Mouse (Mus musculus) midbrain, embryonic 14.5 days (tissue): ENCODE results near the gene Ptgir. TPM values are rescaled to one million over a fixed set of nuclear protein-coding genes. Genes with fewer than 3 reads are reported as not detected.

Experiments
- ATAC-seq: fragments of 200-750 bp; cut with Nextera tagmentation; 2 replicates; pipeline ENCODE4 v1.8.0; 2017; ENCODE audit warnings: moderate number of reproducible peaks, moderate library complexity; ENCODE audit not compliant: low FRiP score, low TSS enrichment
- DNase-seq: peaks from one replicate; pipeline ENCODE4 v3.0.0-alpha.2; 2015
- H3K27ac ChIP-seq: fragments of 300-500 bp; sonication (generic); replicated peaks from 2 replicates; pipeline ENCODE4 v1.5.1; 2014; ENCODE audit warnings: mild to moderate bottlenecking, low read depth, low read length, moderate library complexity
- H3K27me3 ChIP-seq: fragments of 300-500 bp; sonication (generic); 2 replicates; pipeline ENCODE4 v1.6.1; 2014; ENCODE audit warnings: low read length, control low read depth, mixed read lengths; ENCODE audit not compliant: control insufficient read depth, insufficient read depth
- H3K36me3 ChIP-seq: fragments of 300-500 bp; sonication (generic); 2 replicates; pipeline ENCODE4 v1.6.1; 2014; ENCODE audit warnings: low read length, control low read depth; ENCODE audit not compliant: control insufficient read depth, insufficient read depth
- H3K4me1 ChIP-seq: fragments of 300-500 bp; sonication (generic); 2 replicates; pipeline ENCODE4 v1.6.1; 2014; ENCODE audit warnings: mild to moderate bottlenecking, antibody characterized with exemption, low read length, control low read depth; ENCODE audit not compliant: control insufficient read depth, insufficient read depth
- H3K4me2 ChIP-seq: fragments of 300-500 bp; sonication (generic); 2 replicates; pipeline ENCODE4 v1.6.1; 2014; ENCODE audit warnings: mild to moderate bottlenecking, low read length, moderate library complexity
- H3K4me3 ChIP-seq: fragments of 300-500 bp; sonication (generic); replicated peaks from 2 replicates; pipeline ENCODE4 v1.5.1; 2014; ENCODE audit warnings: low read depth, low read length
- H3K9ac ChIP-seq: fragments of 300-500 bp; sonication (generic); replicated peaks from 2 replicates; pipeline ENCODE4 v1.6.1; 2014; ENCODE audit warnings: mild to moderate bottlenecking, low read length, moderate library complexity
- H3K9me3 ChIP-seq: fragments of 300-500 bp; sonication (generic); 2 replicates; pipeline ENCODE4 v1.6.1; 2016; ENCODE audit warnings: low read length, control low read depth, mixed read lengths; ENCODE audit not compliant: control insufficient read depth
- WGBS: fragments of 180-500 bp; shearing (Covaris S2); extraction: QIAGEN DNeasy Blood & Tissue Kit; methylation state at CpG from one replicate; pipeline ENCODE4 v1.1.7; 2014; 5-methylcytosine and 5-hydroxymethylcytosine counted together
- polyA plus RNA-seq: library from polyadenylated mRNA; unstranded; fragments of >200 nt; fragmentation: Nextera tagmentation; extraction: Ambion mirVana; gene quantifications from 2 replicates; pipeline ENCODE4 v1.2.1, GENCODE M21; 2014

The Ptgir gene
- polyA plus RNA-seq, 1 experiment from 2014 or later = 0.16 TPM

- Histone ChIP-seq H3K9me3 (no peaks in the 10 kb centered on the region), H3K27ac (no peak overlapping the region), H3K4me3 (no peak overlapping the region), H3K36me3 (no peaks in the 10 kb centered on the region), H3K9ac (no peak overlapping the region), H3K4me2 (no peak overlapping the region), H3K4me1 (peaks cover 4% of the 10 kb centered on the region; the same call in 1 of the 2 replicates), H3K27me3 (no peaks in the 10 kb centered on the region)
- WGBS = 80% methylated on average over 7 of the region's 7 CpGs
- no peak for ATAC-seq
- no peak for DNase-seq
Measured at GRCm38 (mm10) chr7:16907842-16908241, 1.6 kb downstream of the Ptgir start.

- 54% methylated on average over 11 of the region's 11 CpGs for WGBS
- H3K4me3 ChIP-seq = no peak overlapping the region
- H3K27ac ChIP-seq = no peak overlapping the region
- no peak overlapping the region for H3K4me2 ChIP-seq
- peaks cover 4% of the 10 kb centered on the region; the same call in 1 of the 2 replicates for H3K4me1 ChIP-seq
- H3K9ac ChIP-seq = no peak overlapping the region
- peaks cover 5% of the 10 kb centered on the region; the same call in 1 of the 2 replicates for H3K36me3 ChIP-seq
- DNase-seq (no peak), ATAC-seq (no peak)
- no peaks in the 10 kb centered on the region for H3K27me3 ChIP-seq
- H3K9me3 ChIP-seq = no peaks in the 10 kb centered on the region
Measured at GRCm38 (mm10) chr7:16908367-16908766, 2.1 kb downstream of the Ptgir start.

- 78% methylated on average over 11 of the region's 11 CpGs for WGBS
- no peak overlapping the region for H3K4me3 ChIP-seq
- H3K27ac ChIP-seq = no peak overlapping the region
- no peak overlapping the region for H3K4me2 ChIP-seq
- peaks cover 4% of the 10 kb centered on the region; the same call in 1 of the 2 replicates for H3K4me1 ChIP-seq
- no peaks in the 10 kb centered on the region for H3K9me3 ChIP-seq
- ATAC-seq (no peak), DNase-seq (no peak)
- peaks cover 7% of the 10 kb centered on the region for H3K36me3 ChIP-seq
- H3K27me3 ChIP-seq = no peaks in the 10 kb centered on the region
- H3K9ac ChIP-seq = no peak overlapping the region
Measured at GRCm38 (mm10) chr7:16908859-16909258, 2.6 kb downstream of the Ptgir start.

- ATAC-seq = no peak
- no peaks in the 10 kb centered on the region for H3K27me3 ChIP-seq
- peaks cover 17% of the 10 kb centered on the region for H3K36me3 ChIP-seq
- H3K9ac ChIP-seq = no peak overlapping the region
- whole genome bisulfite sequencing = 56% methylated on average over 10 of the region's 10 CpGs
- no peaks in the 10 kb centered on the region for H3K9me3 ChIP-seq
- H3K27ac ChIP-seq = no peak overlapping the region
- H3K4me3 ChIP-seq = no peak overlapping the region
- no peak for DNase-seq
- peaks cover 4% of the 10 kb centered on the region; the same call in 1 of the 2 replicates for H3K4me1 ChIP-seq
- no peak overlapping the region for H3K4me2 ChIP-seq
Measured at GRCm38 (mm10) chr7:16909909-16910308, 3.6 kb downstream of the Ptgir start.

GRCm38 (mm10) chr7:16911904-16912303 lies 5.6 kb downstream of the Ptgir start:
- Histone ChIP-seq H3K27me3 (no peaks in the 10 kb centered on the region), H3K36me3 (peaks cover 37% of the 10 kb centered on the region), H3K4me2 (no peak overlapping the region), H3K4me1 (peaks cover 4% of the 10 kb centered on the region; the same call in 1 of the 2 replicates), H3K9me3 (no peaks in the 10 kb centered on the region), H3K4me3 (no peak overlapping the region), H3K9ac (no peak overlapping the region), H3K27ac (no peak overlapping the region)
- no peak for ATAC-seq
- WGBS = 95% methylated on average over 3 of the region's 3 CpGs
- DNase-seq = no peak

GRCm38 (mm10) chr7:16912360-16912759 lies 6.1 kb downstream of the Ptgir start:
- H3K4me3 ChIP-seq = no peak overlapping the region
- no peaks in the 10 kb centered on the region for H3K9me3 ChIP-seq
- peaks cover 4% of the 10 kb centered on the region; the same call in 1 of the 2 replicates for H3K4me1 ChIP-seq
- H3K4me2 ChIP-seq = no peak overlapping the region
- no peak overlapping the region for H3K27ac ChIP-seq
- DNase-seq (no peak), ATAC-seq (no peak)
- WGBS = 67% methylated on average over 6 of the region's 6 CpGs
- no peak overlapping the region for H3K9ac ChIP-seq
- no peaks in the 10 kb centered on the region for H3K27me3 ChIP-seq
- H3K36me3 ChIP-seq = peaks cover 41% of the 10 kb centered on the region

GRCm38 (mm10) chr7:16913806-16914452 lies 7.6 kb downstream of the Ptgir start:
- no peak overlapping the region for H3K4me3 ChIP-seq
- H3K27me3 ChIP-seq = no peaks in the 10 kb centered on the region
- WGBS = 42% methylated on average over 10 of the region's 10 CpGs
- no peak overlapping the region for H3K4me2 ChIP-seq
- H3K4me1 ChIP-seq = no peaks in the 10 kb centered on the region
- H3K9ac ChIP-seq = no peak overlapping the region
- no peak overlapping the region for H3K27ac ChIP-seq
- H3K9me3 ChIP-seq = no peaks in the 10 kb centered on the region
- H3K36me3 ChIP-seq = peaks cover 57% of the 10 kb centered on the region
- DNase-seq = peak; percentile 89
- ATAC-seq = peak; percentile 73; the same call in 1 of the 2 replicates

GRCm38 (mm10) chr7:16914453-16915343 lies 8.4 kb downstream of the Ptgir start:
- H3K36me3 ChIP-seq = peaks cover 65% of the 10 kb centered on the region
- 84% methylated on average over 18 of the region's 18 CpGs for WGBS
- ATAC-seq = no peak

More at GRCm38 (mm10) chr7:16914453-16915343, 8.4 kb downstream of the Ptgir start:
- no peak overlapping the region for H3K9ac ChIP-seq
- peaks cover 6% of the 10 kb centered on the region for H3K4me1 ChIP-seq
- no peaks in the 10 kb centered on the region for H3K27me3 ChIP-seq
- no peak overlapping the region for H3K4me2 ChIP-seq
- no peaks in the 10 kb centered on the region for H3K9me3 ChIP-seq
- DNase-seq = no peak
- no peak overlapping the region for H3K4me3 ChIP-seq
- no peak overlapping the region for H3K27ac ChIP-seq
